Mouse (Mus musculus) adrenal gland, adult 10 weeks (tissue): ENCODE measurements around the gene Sim2. TPM values are rescaled to one million over a fixed set of nuclear protein-coding genes. Genes with fewer than 3 reads are reported as not detected.

ENCODE experiments used
- polyA plus RNA-seq: library from polyadenylated mRNA; stranded (reverse); fragments of 350-450 nt; fragmentation: Illumina TruSeq; extraction: RNeasy Lipid Tissue Mini Kit (QIAGEN cat#74804); gene quantifications from one replicate; pipeline ENCODE4 v1.2.3, GENCODE M21; 2014; ENCODE audit warnings: low read depth, low replicate concordance

Sim2 gene
- not detected for polyA plus RNA-seq

GRCm38 (mm10) chr16:94084711-94085602 lies at the start of gene Sim2:
TSS of gene Sim2 (plus strand) at chr16:94084931.

Other genes starting within 250 kb of the Sim2 start
- 0.82 TPM for gene Chaf1b, start 201.0 kb upstream of the Sim2 start, polyA plus RNA-seq
- not detected for gene Cldn14, start 76.1 kb upstream of the Sim2 start, polyA plus RNA-seq
- 11.2 TPM for gene Hlcs, start 228.6 kb downstream of the Sim2 start, polyA plus RNA-seq
- 12.0 TPM for gene Ripply3, start 243.5 kb downstream of the Sim2 start, polyA plus RNA-seq